In genomic region chr2:173425754-173426153, GRCm38 (mm10) we compare ENCODE assay signal across 20 mouse cellular contexts.
DNase-seq lines count a peak whose midpoint lies in the region; ATAC-seq and TF ChIP-seq lines count a peak whose summit lies in the region.
"Had no signal": no experiment of that assay in that cellular context is flagged by ENCODE, and none has a peak within 500 bp of the region (broad histone marks: within the 10 kb centered on the region; RNA-seq: fewer than 3 reads in every experiment).

No protein-coding gene starts in this region.

- TF ChIP-seq CTCF in midbrain, postnatal 0 days (IDR thresholded peaks at IDR 0.05): no peak

- H3K9me3 ChIP-seq in hindbrain, embryonic 10.5 days: no peaks in the 10 kb centered on the region
- no peaks in the 10 kb centered on the region for H3K9me3 ChIP-seq in hindbrain, embryonic 12.5 days (replicated peaks)
- H3K9me3 ChIP-seq in midbrain, embryonic 15.5 days: no peaks in the 10 kb centered on the region
- no peaks in the 10 kb centered on the region for H3K9me3 ChIP-seq in midbrain, postnatal 0 days (ENCODE audit: low read length)
- H3K9me3 ChIP-seq in embryonic facial prominence, embryonic 10.5 days: no peaks in the 10 kb centered on the region
- H3K9me3 ChIP-seq: embryonic facial prominence, embryonic 13.5 days; forebrain, embryonic 15.5 days; hindbrain, embryonic 13.5 days had no signal

- H3K36me3 ChIP-seq in hindbrain, embryonic 10.5 days: no peaks in the 10 kb centered on the region
- no peaks in the 10 kb centered on the region for H3K36me3 ChIP-seq in hindbrain, embryonic 12.5 days
- H3K36me3 ChIP-seq in midbrain, embryonic 15.5 days (replicated peaks): no peaks in the 10 kb centered on the region
- H3K36me3 ChIP-seq in midbrain, postnatal 0 days (ENCODE audit: insufficient read depth, low read length): no peaks in the 10 kb centered on the region
- H3K36me3 ChIP-seq in embryonic facial prominence, embryonic 10.5 days (replicated peaks): no peaks in the 10 kb centered on the region
- H3K36me3 ChIP-seq: embryonic facial prominence, embryonic 13.5 days; forebrain, embryonic 15.5 days; G1E; heart, embryonic 12.5 days; hindbrain, embryonic 13.5 days had no signal

- no peak for ATAC-seq in hindbrain, embryonic 12.5 days (ENCODE audit: low FRiP score)
- ATAC-seq in midbrain, embryonic 15.5 days (replicated peaks): 0 out of 2 replicates have a peak, but pooled peaks have one; percentile 30
- ATAC-seq in midbrain, postnatal 0 days (ENCODE audit: low FRiP score): no peak
- ATAC-seq: CD4-positive, CD25-positive, alpha-beta regulatory T cell, adult 4 months had no signal

- peaks cover 11% of the 10 kb centered on the region for H3K4me1 ChIP-seq in hindbrain, embryonic 10.5 days (replicated peaks)
- peaks cover 10% of the 10 kb centered on the region for H3K4me1 ChIP-seq in hindbrain, embryonic 12.5 days
- H3K4me1 ChIP-seq in midbrain, embryonic 15.5 days: no peaks in the 10 kb centered on the region
- no peaks in the 10 kb centered on the region for H3K4me1 ChIP-seq in midbrain, postnatal 0 days (ENCODE audit: insufficient read depth, low read length)
- H3K4me1 ChIP-seq in embryonic facial prominence, embryonic 10.5 days: peaks cover 8% of the 10 kb centered on the region

- H3K27ac ChIP-seq in hindbrain, embryonic 10.5 days: peak overlapping the region; percentile 29; the same call in 1 of the 2 replicates
- no peak overlapping the region for H3K27ac ChIP-seq in hindbrain, embryonic 12.5 days
- no peak overlapping the region for H3K27ac ChIP-seq in midbrain, embryonic 15.5 days
- no peak overlapping the region for H3K27ac ChIP-seq in midbrain, postnatal 0 days (ENCODE audit: low read depth, low read length)
- H3K27ac ChIP-seq in embryonic facial prominence, embryonic 10.5 days (replicated peaks): peak overlapping the region; percentile 12; the same call in 1 of the 2 replicates
- H3K27ac ChIP-seq: embryonic facial prominence, embryonic 13.5 days; forebrain, embryonic 15.5 days; heart, adult 2 months; hindbrain, embryonic 13.5 days; hindbrain, postnatal 0 days had no signal

- WGBS in hindbrain, embryonic 10.5 days: 89% methylated on average over 9 of the region's 9 CpGs
- WGBS in hindbrain, embryonic 12.5 days: 86% methylated on average over 9 of the region's 9 CpGs
- WGBS in midbrain, embryonic 15.5 days: 82% methylated on average over 9 of the region's 9 CpGs
- 77% methylated on average over 9 of the region's 9 CpGs for WGBS in midbrain, postnatal 0 days
- WGBS in embryonic facial prominence, embryonic 10.5 days: 85% methylated on average over 9 of the region's 9 CpGs

- no peaks in the 10 kb centered on the region for H3K27me3 ChIP-seq in hindbrain, embryonic 10.5 days (ENCODE audit: insufficient read depth, poor library complexity, severe bottlenecking)
- no peaks in the 10 kb centered on the region for H3K27me3 ChIP-seq in hindbrain, embryonic 12.5 days
- H3K27me3 ChIP-seq in midbrain, embryonic 15.5 days (replicated peaks): no peaks in the 10 kb centered on the region
- H3K27me3 ChIP-seq in midbrain, postnatal 0 days (ENCODE audit: insufficient read depth, low read length): no peaks in the 10 kb centered on the region
- H3K27me3 ChIP-seq in embryonic facial prominence, embryonic 10.5 days (replicated peaks; ENCODE audit: low read depth, poor library complexity, severe bottlenecking): no peaks in the 10 kb centered on the region
- H3K27me3 ChIP-seq: embryonic facial prominence, embryonic 13.5 days; forebrain, embryonic 15.5 days; heart, embryonic 12.5 days; hindbrain, embryonic 13.5 days had no signal

- DNase-seq in hindbrain, embryonic 10.5 days (ENCODE audit: low spot score): no peak
- DNase-seq in midbrain, postnatal 0 days (ENCODE audit: low spot score): no peak
- DNase-seq in embryonic facial prominence, embryonic 10.5 days (ENCODE audit: low spot score): no peak
- DNase-seq in frontal cortex, postnatal 36 days (ENCODE audit: low spot score in 2 of 2): no peak
- DNase-seq in kidney, postnatal 14 days: no peak
- DNase-seq: adrenal gland, postnatal 10 days; cerebellum, adult 11 months; cerebellum, adult 8-10 months; cerebellum, postnatal 25 days; gastrocnemius, postnatal 14 days; heart, adult 2 months had no signal

- H3K9ac ChIP-seq in hindbrain, embryonic 12.5 days: no peak overlapping the region
- no peak overlapping the region for H3K9ac ChIP-seq in midbrain, embryonic 15.5 days
- H3K9ac ChIP-seq in midbrain, postnatal 0 days (replicated peaks; ENCODE audit: low read length, poor library complexity, severe bottlenecking): no peak overlapping the region
- H3K9ac ChIP-seq: embryonic facial prominence, embryonic 13.5 days; forebrain, embryonic 15.5 days; heart, embryonic 12.5 days; hindbrain, embryonic 13.5 days had no signal

- no peak overlapping the region for H3K4me3 ChIP-seq in hindbrain, embryonic 10.5 days
- H3K4me3 ChIP-seq in hindbrain, embryonic 12.5 days: no peak overlapping the region
- no peak overlapping the region for H3K4me3 ChIP-seq in midbrain, embryonic 15.5 days
- no peak overlapping the region for H3K4me3 ChIP-seq in midbrain, postnatal 0 days (ENCODE audit: low read depth, low read length)
- no peak overlapping the region for H3K4me3 ChIP-seq in embryonic facial prominence, embryonic 10.5 days
- H3K4me3 ChIP-seq: embryonic facial prominence, embryonic 13.5 days; forebrain, embryonic 15.5 days; heart, adult 2 months; heart, embryonic 12.5 days; hindbrain, embryonic 13.5 days had no signal

- H3K4me2 ChIP-seq in hindbrain, embryonic 12.5 days (replicated peaks): no peak overlapping the region
- no peak overlapping the region for H3K4me2 ChIP-seq in midbrain, embryonic 15.5 days
- H3K4me2 ChIP-seq in midbrain, postnatal 0 days (ENCODE audit: low read depth, low read length, poor library complexity, severe bottlenecking): no peak overlapping the region
- H3K4me2 ChIP-seq: embryonic facial prominence, embryonic 13.5 days; forebrain, embryonic 15.5 days; heart, embryonic 12.5 days; hindbrain, embryonic 13.5 days had no signal

Comparison
In these comparisons a context has a peak if more than half of its experiments do, and no peak if none do; other contexts are left out.
1. H3K27ac ChIP-seq: peak in hindbrain, embryonic 10.5 days (single experiment) and embryonic facial prominence, embryonic 10.5 days (single experiment); none in hindbrain, embryonic 12.5 days (single experiment), midbrain, embryonic 15.5 days (single experiment) and midbrain, postnatal 0 days (single experiment).